Mouse (Mus musculus) thymus, postnatal 0 days (tissue): Measurements from ENCODE around the gene Rnd2. TPM values are rescaled to one million over a fixed set of nuclear protein-coding genes. Genes with fewer than 3 reads are reported as not detected.
A peak's percentile ranks its signal among the peaks of the same experiment; 100 is the strongest.
"Not testable (repeated sequence)": the region's sequence is repeated elsewhere in the genome, so short reads cannot be mapped to it uniquely, and the experiment has no call there.

Experiments used
- DNase-seq: peaks from one replicate; pipeline ENCODE4 v3.0.0-alpha.2; 2015; ENCODE audit warnings: low spot score
- polyA plus RNA-seq: library from polyadenylated mRNA; unstranded; fragments of >200 nt; fragmentation: Nextera tagmentation; extraction: Ambion mirVana; gene quantifications from 2 replicates; pipeline ENCODE4 v1.2.1, GENCODE M21; 2015

Rnd2 gene
- 3.7 and 4.6 TPM in 2 replicates for polyA plus RNA-seq

DNA sequence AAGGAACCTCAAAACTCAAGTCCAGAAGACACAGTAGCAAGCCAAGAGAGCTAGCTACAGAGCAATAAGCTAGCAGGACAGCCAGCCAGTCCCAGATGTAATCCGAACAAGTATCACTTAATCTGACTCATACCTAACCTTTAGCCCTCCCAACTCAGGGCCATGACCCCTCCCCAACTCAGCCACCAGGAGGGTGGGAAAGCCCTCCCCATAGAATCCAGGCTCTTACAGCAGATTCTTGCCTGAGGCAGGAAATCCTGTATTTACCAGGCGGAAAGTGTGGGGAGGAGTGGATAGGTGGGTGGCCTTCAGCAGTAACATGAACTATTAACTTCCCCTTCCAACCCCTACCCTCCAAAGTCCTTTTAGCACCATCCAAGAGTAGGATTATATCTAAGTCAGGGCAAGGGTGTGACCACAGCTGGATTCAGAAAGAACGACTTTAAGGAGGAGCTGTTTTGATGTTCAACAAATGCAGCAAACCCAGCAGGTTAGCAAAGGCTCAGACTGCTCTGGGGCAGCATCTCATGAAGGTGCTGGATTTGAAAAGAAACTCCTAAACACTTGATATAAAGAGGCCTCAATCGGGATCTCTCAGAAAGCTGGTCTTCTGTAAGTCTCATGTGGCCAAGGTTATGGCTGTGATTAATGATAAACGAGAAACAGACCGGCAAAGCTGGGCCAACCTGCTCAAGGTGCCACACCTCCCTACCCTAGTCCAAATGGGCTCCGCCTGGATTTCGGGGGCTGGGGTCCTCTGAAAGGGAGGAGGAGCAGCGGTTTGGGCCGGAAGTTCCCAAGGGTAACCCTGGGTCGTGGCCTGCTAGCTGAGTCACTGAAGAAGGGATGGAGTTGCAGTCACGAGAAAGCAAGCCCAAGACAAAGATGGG is at the start of gene Rnd2:
TSS of gene Rnd2 (plus strand) at position 789 of the 890 bp plus-strand sequence.
- DNase-seq, result peak; percentile 38

DNA sequence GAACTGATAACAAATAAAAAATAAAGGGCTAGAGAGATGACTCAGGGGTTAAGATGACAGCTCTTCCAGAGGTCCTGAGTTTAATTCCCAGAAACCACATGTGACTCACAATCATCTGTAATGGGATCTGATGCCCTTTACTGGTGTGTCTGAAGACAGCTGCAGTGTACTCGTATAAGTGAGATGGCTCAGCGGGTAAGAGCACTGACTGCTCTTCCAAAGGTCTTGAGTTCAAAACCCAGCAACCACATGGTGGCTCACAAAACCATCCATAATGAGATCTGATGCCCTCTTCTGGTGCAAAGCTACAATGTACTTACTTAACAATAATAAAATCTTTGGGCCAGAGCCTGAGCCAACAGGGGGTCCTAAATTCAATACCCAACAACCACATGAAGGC is 49.5 kb upstream of the Rnd2 start:
- DNase-seq, result no peak

- peak; percentile 41 for DNase-seq
Observed at GRCm38 (mm10) chr11:101416433-101417100, 48.2 kb upstream of the Rnd2 start.

DNA sequence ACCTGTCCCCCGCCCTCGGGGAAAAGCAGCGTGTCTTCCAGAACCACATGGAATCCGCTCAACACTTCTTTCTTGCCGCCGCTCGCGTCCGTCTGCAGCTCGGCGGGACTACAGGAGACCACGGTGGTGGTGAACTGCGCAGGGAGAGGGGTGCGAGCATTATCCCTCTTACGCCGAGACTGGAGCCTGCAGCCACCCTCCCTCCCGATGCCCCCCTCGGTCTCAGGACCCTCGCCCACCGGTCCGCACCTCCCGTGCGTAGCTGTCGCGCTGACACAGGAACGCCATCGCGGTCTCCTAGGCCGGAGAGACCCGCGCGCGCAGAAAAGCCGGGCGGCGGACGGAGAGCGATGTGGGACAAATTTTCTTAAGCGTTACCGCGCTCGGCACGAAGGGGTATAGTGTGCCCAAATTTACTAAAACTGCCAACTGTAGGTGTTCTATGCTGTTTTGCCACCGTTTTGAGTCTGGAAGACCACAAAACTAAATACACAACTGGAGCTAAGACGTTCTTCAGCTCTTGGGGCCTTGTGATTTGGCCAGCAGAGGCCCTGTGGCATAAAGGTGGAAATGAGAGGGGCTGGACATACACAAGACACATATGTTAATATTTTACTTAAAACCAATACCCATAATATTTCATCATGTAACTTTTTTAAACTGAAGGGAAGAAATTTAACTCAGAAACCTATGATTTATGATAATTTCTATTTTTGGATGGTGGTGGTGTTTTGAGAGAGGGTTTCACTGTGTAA is 47.5 kb upstream of the Rnd2 start, which contains the start of gene Aarsd1:
TSS of gene Aarsd1 (minus strand) at position 515 of the 755 bp plus-strand sequence.
- DNase-seq, result peak; percentile 90

DNA sequence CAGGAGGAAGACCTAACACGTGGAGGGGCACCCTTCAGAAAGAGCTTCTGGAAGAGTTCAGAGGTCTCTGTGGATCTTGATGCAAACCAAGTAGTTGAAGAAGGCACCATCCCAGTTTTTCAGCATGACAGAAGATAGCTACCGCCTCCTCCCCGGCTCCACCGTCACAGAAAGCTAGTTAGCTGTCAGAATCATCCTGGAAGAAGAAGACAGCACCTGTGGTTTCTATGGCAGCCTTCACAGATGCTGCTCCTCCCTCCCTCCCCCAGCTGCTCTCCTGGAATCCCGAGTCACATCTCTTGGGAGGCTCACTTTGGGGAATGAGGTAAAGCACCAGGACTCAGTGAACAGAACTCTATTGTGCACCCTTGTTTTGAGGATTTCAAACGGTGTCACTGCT is 45.8 kb upstream of the Rnd2 start:
- no peak for DNase-seq

DNA sequence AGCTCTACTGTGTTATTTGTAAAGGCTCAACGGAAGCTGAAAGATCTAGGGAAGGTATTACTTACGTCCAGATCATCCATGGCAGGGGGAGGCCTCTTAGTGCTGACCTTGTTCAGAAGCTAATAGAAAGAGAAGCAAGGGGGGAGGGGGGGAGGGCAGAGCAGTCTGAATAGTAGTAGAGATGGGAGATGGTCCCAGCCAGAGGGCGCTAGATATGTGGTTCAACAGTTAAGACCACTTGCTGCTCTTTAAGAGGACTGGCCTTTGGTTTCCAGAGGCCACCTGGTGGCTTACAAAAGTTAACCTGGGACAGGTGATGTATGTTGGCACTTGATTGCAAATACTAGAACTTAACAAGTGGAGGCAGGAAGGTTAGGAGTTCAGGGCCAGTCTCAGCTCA is 45.2 kb upstream of the Rnd2 start:
- DNase-seq, result no peak

DNA sequence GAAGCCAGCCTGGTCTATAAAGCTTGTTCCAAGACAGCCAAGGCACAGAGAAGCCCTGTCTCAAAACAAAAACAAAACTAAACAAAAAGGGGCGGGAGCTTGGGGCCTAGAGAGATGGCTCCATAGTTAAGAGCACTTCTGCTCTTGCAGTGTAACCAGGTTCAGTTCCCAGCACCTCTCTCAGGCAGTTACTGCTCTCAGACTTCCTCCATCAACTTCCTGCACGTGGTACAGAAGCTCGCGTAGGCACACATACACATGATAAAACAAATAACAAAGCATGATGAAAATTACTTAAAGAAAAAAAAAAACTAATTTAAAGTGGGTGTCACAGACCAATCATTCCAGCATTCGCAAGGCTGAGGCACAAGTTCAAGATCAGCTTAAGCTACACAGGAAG is 44.7 kb upstream of the Rnd2 start:
- no peak for DNase-seq

DNA sequence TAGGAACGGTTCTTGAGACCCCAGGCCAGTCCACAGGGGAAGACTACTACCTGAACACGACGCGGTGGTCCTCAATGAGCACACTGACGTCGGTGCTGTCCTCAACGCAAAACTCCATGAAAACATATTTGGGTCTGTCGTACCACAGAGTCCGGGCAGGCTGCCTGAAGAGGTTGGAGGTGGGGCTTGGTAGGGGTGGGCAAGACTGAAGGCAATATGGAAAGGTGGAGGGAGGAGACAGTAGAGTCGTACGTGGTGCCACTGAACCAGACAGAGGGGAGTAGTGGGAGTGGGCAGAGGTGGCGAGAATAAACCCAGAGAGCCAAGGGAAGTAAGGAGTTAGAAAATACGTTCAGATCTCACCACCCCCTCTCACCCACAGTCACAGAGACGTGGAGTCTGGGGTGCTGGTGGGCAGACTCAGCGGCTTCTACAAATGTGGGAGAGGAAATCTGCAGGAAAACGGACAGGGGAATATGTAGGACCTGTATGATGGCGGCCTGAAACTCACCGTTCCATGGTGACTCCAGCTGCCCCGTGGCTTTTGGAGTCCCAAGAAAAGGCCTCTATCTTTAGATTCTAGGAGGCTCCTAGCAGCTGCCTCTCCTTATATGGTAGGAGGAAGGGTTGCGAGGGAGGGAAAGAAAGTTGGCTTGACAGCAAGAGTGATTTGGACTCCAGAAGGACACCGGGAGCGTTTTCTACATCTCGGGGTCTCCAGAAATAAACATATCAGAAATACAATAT is 40.5 kb upstream of the Rnd2 start, which contains the start of gene Gm27029:
TSS of gene Gm27029 (minus strand) at position 692 of the 747 bp plus-strand sequence.
- no peak for DNase-seq

- peak; percentile 98 for DNase-seq
Observed at GRCm38 (mm10) chr11:101424925-101425813, 39.6 kb upstream of the Rnd2 start, which contains the start of the genes Rundc1 and Ptges3l. Gene Rundc1, plus strand, starts transcription at chr11:101425085. Gene Ptges3l, minus strand, starts transcription at chr11:101425333.

DNA sequence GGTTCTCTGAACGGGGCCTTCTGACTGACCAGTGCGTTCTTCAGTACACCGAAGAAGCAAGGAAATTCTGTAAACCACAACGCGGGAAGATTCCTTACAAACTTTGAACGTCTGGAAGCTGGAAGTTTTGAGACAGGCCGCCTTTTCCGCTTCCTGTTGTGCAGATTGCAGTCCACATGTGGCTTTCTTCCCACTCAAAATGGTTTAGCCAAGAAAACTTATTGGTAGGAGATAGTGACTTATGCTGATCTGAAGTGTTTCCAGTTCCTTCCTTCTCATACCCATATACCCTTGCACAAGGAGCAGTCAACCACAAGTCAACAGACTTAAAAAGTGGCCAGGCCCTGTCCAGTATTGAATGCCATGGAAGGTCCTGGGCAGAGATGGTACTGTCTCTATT is 38.6 kb upstream of the Rnd2 start:
- no peak for DNase-seq

DNA sequence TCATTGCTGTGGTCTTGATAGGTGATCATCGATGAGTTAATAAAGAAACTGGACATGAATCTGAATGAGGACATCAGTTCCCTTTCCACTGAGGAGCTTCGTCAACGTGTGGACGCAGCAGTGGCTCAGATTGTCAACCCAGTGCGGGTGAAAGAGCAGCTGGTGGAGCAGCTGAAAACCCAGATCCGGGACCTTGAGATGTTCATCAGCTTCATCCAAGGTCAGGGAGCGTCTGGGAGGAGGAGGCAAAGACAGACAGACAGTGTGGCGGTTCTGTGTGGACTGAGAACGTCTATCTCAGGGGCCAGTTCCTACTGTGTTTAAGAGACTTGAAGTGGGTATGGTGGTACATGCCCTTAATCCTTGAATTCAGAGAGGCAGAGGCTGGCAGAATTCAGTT is 33.5 kb upstream of the Rnd2 start:
- no peak for DNase-seq

- no peak for DNase-seq
Observed at GRCm38 (mm10) chr11:101433396-101433795, 31.4 kb upstream of the Rnd2 start.

DNA sequence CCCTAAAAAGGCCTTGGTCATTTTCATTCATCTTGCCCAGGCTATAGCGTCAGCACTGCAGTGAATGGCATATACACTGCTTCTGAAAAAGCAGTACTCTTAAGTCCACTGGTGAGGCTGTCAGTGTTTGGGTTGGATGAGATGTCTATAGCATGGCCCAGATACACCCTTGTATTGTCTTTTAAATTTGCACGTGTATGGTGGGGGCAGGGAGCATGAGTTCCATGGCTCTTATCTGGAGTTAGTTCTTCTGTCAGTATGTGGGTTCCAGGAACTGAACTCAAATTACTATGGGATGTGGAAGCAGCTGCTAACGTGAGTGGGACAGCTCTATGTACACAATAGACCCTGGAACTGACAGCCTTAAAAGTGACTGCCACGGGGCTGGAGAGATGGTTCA is 29.0 kb upstream of the Rnd2 start:
- DNase-seq, result no peak

GRCm38 (mm10) chr11:101436916-101437315 is 27.9 kb upstream of the Rnd2 start:
- no peak for DNase-seq

DNA sequence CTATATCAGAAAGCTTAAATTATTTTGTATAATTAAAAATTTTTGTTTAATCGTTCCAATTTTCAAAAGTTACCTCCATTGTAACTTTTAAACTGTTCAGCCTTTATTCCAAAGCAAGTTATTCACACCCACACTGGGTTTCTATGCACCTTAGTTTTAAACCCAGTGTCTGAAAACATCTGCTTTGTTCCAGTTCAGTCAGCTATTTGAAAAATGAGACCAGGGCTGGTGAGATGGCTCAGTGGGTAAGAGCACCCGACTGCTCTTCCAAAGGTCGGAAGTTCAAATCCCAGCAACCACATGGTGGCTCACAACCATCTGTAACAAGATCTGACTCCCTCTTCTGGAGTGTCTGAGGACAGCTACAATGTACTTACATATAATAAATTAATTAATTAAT is 26.8 kb upstream of the Rnd2 start:
- not testable (repeated sequence) for DNase-seq

DNA sequence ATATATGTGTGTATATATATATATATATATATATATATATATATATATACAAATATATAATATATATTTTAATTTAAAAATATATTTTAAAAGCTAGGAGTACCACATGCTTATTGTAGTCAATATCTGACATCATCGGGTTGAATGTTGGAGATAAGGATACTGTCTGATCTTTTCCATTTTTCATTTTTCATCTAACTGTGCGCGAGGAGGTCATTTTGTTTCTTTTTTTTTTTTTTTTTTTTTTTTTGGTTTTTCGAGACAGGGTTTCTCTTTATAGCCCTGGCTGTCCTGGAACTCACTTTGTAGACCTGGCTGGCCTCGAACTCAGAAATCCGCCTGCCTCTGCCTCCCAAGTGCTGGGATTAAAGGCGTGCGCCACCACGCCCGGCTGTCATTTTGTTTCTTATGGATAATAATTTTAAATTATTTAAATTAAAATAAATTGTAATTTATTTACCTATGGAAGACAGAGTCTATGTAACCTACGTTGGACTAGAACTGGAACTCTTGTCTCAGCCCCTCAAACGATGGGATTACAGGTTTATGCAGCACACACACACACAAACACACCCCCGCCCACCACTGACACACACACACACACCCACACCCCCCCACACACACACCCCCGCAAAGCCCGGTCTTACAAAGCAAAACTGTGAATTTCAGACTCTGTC is 23.2 kb upstream of the Rnd2 start:
- not testable (repeated sequence) for DNase-seq

- DNase-seq, result peak; percentile 99
Observed at GRCm38 (mm10) chr11:101442127-101442693, 22.6 kb upstream of the Rnd2 start, which contains the start of gene Rpl27. Gene Rpl27, plus strand, starts transcription at chr11:101442298.

DNA sequence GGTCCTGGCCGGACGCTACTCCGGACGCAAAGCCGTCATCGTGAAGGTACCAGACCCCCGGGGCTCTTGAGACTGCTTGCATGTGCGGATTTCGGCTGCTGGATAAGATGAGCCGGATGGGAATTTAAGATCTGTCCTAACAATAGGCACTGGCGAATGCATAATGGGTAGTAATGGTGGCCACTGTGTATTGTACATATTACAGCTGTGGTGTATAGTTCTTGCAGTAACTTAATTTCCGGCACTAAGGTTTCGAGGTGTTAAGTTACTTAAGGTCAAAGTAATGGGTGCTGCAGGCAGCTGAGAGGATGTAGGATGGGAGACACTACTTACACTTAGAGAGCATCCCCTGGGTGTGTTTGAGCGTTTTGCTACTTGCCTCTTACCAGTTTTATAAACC is 22.0 kb upstream of the Rnd2 start:
- DNase-seq, result peak; percentile 54

GRCm38 (mm10) chr11:101446319-101446718 is 18.5 kb upstream of the Rnd2 start:
- DNase-seq, result no peak
